Comparison of ENCODE assay signal across 9 mouse cellular contexts in the genomic region with DNA sequence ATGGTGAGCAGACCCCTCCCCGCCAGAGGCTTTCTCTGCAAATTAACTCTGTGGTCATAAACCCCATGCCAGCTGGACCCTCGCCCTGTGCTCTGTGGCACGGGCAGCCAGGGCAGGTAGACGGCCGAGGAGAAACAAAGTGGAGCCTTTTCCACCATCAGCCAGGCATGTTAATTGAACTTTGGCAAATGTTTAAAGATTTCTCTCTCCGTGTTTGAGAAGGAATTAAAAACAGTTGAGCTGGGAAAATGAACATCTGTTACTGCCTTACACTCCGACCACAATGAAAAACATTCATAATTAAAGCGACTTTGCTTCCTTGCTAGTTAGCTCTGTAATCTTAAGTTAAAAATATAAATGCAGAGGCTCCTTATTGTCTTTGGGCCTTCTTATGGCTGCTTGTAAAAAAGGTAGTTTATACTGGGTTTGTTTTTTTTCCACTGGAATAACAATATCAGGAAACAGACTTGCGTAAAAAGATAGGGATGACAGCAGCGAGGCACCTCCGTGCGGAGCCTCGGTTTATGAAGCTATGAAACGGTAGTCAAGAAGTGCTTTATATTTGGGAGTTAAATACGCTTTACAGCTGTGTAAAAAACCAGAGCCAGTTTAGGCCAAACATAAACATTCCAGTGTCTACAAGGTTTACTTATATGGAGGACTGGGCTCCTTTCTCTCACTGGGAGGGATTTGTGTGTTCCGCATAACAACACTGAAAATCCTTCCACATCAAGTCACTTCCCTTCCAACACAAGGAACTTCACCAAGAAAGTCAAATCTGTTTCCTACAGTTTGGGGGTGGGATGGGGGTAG.
DNase-seq lines count a peak whose midpoint lies in the region; ATAC-seq and TF ChIP-seq lines count a peak whose summit lies in the region.
"Had no signal": no experiment of that assay in that cellular context is flagged by ENCODE, and none has a peak within 500 bp of the region (broad histone marks: within the 10 kb centered on the region; RNA-seq: fewer than 3 reads in every experiment).

No protein-coding gene starts in this region.

- WGBS in hindbrain, embryonic 13.5 days: 72% methylated on average over 16 of the region's 16 CpGs
- 77% methylated on average over 16 of the region's 16 CpGs for WGBS in hindbrain, embryonic 10.5 days
- WGBS in forebrain, postnatal 0 days: 32% methylated on average over 16 of the region's 16 CpGs
- WGBS in stomach, embryonic 15.5 days: 33% methylated on average over 16 of the region's 16 CpGs
- 70% methylated on average over 16 of the region's 16 CpGs for WGBS in midbrain, embryonic 16.5 days

- no peak for DNase-seq in hindbrain, embryonic 10.5 days (ENCODE audit: low spot score)
- peak; percentile 16 for DNase-seq in lung, postnatal 10 days
- no peak for DNase-seq in lung, postnatal 25 days (ENCODE audit: low spot score)
- peak; percentile 31 for DNase-seq in forebrain, postnatal 0 days
- DNase-seq in spleen, postnatal 14 days (ENCODE audit: low spot score in 2 of 2): no peak
- DNase-seq: thymus, postnatal 4 days had no signal

- no peaks in the 10 kb centered on the region for H3K36me3 ChIP-seq in hindbrain, embryonic 13.5 days
- H3K36me3 ChIP-seq in hindbrain, embryonic 10.5 days: no peaks in the 10 kb centered on the region
- H3K36me3 ChIP-seq in forebrain, postnatal 0 days (ENCODE audit: insufficient read depth): no peaks in the 10 kb centered on the region
- no peaks in the 10 kb centered on the region for H3K36me3 ChIP-seq in stomach, embryonic 15.5 days
- no peaks in the 10 kb centered on the region for H3K36me3 ChIP-seq in midbrain, embryonic 16.5 days (ENCODE audit: control insufficient read depth, insufficient read depth, low read length)

- TF ChIP-seq CTCF in forebrain, postnatal 0 days (IDR thresholded peaks at IDR 0.05; ENCODE audit: low read depth): no peak

- ATAC-seq in hindbrain, embryonic 13.5 days (ENCODE audit: low FRiP score): no peak
- ATAC-seq in forebrain, postnatal 0 days: peak; percentile 58; the same call in 1 of the 2 replicates
- no peak for ATAC-seq in stomach, embryonic 15.5 days (ENCODE audit: insufficient read depth, low FRiP score, low read depth)
- ATAC-seq in midbrain, embryonic 16.5 days: no peak

- no peaks in the 10 kb centered on the region for H3K27me3 ChIP-seq in hindbrain, embryonic 13.5 days
- no peaks in the 10 kb centered on the region for H3K27me3 ChIP-seq in hindbrain, embryonic 10.5 days (ENCODE audit: insufficient read depth, poor library complexity, severe bottlenecking)
- H3K27me3 ChIP-seq in forebrain, postnatal 0 days (ENCODE audit: insufficient read depth, low read length): no peaks in the 10 kb centered on the region
- H3K27me3 ChIP-seq in stomach, embryonic 15.5 days (replicated peaks): no peaks in the 10 kb centered on the region
- no peaks in the 10 kb centered on the region for H3K27me3 ChIP-seq in midbrain, embryonic 16.5 days (ENCODE audit: control insufficient read depth, insufficient read depth, low read depth, low read length)

- 0 out of 2 replicates have a peak overlapping the region, but pooled peaks have one; percentile 23 for H3K27ac ChIP-seq in hindbrain, embryonic 13.5 days
- no peak overlapping the region; the same call in 1 of the 2 replicates for H3K27ac ChIP-seq in hindbrain, embryonic 10.5 days
- H3K27ac ChIP-seq in forebrain, postnatal 0 days (ENCODE audit: low read depth, low read length): 0 out of 2 replicates have a peak overlapping the region, but pooled peaks have one; percentile 47
- peak overlapping the region; percentile 77 for H3K27ac ChIP-seq in stomach, embryonic 15.5 days
- H3K27ac ChIP-seq in midbrain, embryonic 16.5 days (ENCODE audit: low read length): no peak overlapping the region

- no peak overlapping the region for H3K4me3 ChIP-seq in hindbrain, embryonic 13.5 days
- no peak overlapping the region for H3K4me3 ChIP-seq in hindbrain, embryonic 10.5 days
- no peak overlapping the region for H3K4me3 ChIP-seq in forebrain, postnatal 0 days (ENCODE audit: low read depth, low read length)
- H3K4me3 ChIP-seq in stomach, embryonic 15.5 days (replicated peaks): no peak overlapping the region
- H3K4me3 ChIP-seq in midbrain, embryonic 16.5 days (ENCODE audit: low read depth, low read length): no peak overlapping the region

- no peak overlapping the region for H3K4me2 ChIP-seq in hindbrain, embryonic 13.5 days
- H3K4me2 ChIP-seq in forebrain, postnatal 0 days (ENCODE audit: low read depth): peak overlapping the region; percentile 23; the same call in 1 of the 2 replicates
- H3K4me2 ChIP-seq in stomach, embryonic 15.5 days: peak overlapping the region; percentile 13; the same call in 1 of the 2 replicates
- no peak overlapping the region for H3K4me2 ChIP-seq in midbrain, embryonic 16.5 days (ENCODE audit: low read length)

- H3K4me1 ChIP-seq in hindbrain, embryonic 13.5 days (replicated peaks): peaks cover 40% of the 10 kb centered on the region
- H3K4me1 ChIP-seq in hindbrain, embryonic 10.5 days (replicated peaks): peaks cover 27% of the 10 kb centered on the region
- peaks cover 10% of the 10 kb centered on the region; the same call in 1 of the 2 replicates for H3K4me1 ChIP-seq in forebrain, postnatal 0 days (ENCODE audit: insufficient read depth)
- peaks cover 18% of the 10 kb centered on the region for H3K4me1 ChIP-seq in stomach, embryonic 15.5 days
- peaks cover 5% of the 10 kb centered on the region; the same call in 1 of the 2 replicates for H3K4me1 ChIP-seq in midbrain, embryonic 16.5 days (ENCODE audit: control insufficient read depth, insufficient read depth, low read length)

- H3K9ac ChIP-seq in hindbrain, embryonic 13.5 days: no peak overlapping the region
- no peak overlapping the region for H3K9ac ChIP-seq in forebrain, postnatal 0 days
- H3K9ac ChIP-seq in stomach, embryonic 15.5 days: no peak overlapping the region
- no peak overlapping the region for H3K9ac ChIP-seq in midbrain, embryonic 16.5 days (ENCODE audit: low read depth, low read length)

- H3K9me3 ChIP-seq in hindbrain, embryonic 13.5 days: no peaks in the 10 kb centered on the region
- no peaks in the 10 kb centered on the region for H3K9me3 ChIP-seq in hindbrain, embryonic 10.5 days
- H3K9me3 ChIP-seq in forebrain, postnatal 0 days (ENCODE audit: low read length): no peaks in the 10 kb centered on the region
- no peaks in the 10 kb centered on the region for H3K9me3 ChIP-seq in stomach, embryonic 15.5 days
- H3K9me3 ChIP-seq in midbrain, embryonic 16.5 days (replicated peaks; ENCODE audit: control insufficient read depth, low read length, poor library complexity, severe bottlenecking): no peaks in the 10 kb centered on the region

Comparison
In these comparisons a context has a peak if more than half of its experiments do, and no peak if none do; other contexts are left out.
1. H3K27ac ChIP-seq: peak in hindbrain, embryonic 13.5 days (single experiment), forebrain, postnatal 0 days (single experiment) and stomach, embryonic 15.5 days (single experiment); none in hindbrain, embryonic 10.5 days (single experiment) and midbrain, embryonic 16.5 days (single experiment).
2. DNase-seq: peak in lung, postnatal 10 days (single experiment) and forebrain, postnatal 0 days (single experiment); none in hindbrain, embryonic 10.5 days (single experiment), lung, postnatal 25 days (single experiment) and spleen, postnatal 14 days (0 of 2).
3. H3K4me2 ChIP-seq: peak in forebrain, postnatal 0 days (single experiment) and stomach, embryonic 15.5 days (single experiment); none in hindbrain, embryonic 13.5 days (single experiment) and midbrain, embryonic 16.5 days (single experiment).